Mouse (Mus musculus) gastrocnemius, postnatal 25 days (tissue): ENCODE measurements around the gene Pth1r. TPM values are rescaled to one million over a fixed set of nuclear protein-coding genes. Genes with fewer than 3 reads are reported as not detected.
"Not testable (repeated sequence)": the region's sequence is repeated elsewhere in the genome, so short reads cannot be mapped to it uniquely, and the experiment has no call there.

Experiments
- DNase-seq: peaks from one replicate; pipeline ENCODE4 v3.0.0; 2022
- total RNA-seq, 2 experiments: library from RNA; stranded (reverse); gene quantifications; 1 replicate in 1 of 2; 2 replicates in 1 of 2; pipeline ENCODE4 v1.2.3; 2021

Gene Pth1r
- total RNA-seq, 2 experiments from 2014 or later: 1.3 to 2.4 TPM

DNA sequence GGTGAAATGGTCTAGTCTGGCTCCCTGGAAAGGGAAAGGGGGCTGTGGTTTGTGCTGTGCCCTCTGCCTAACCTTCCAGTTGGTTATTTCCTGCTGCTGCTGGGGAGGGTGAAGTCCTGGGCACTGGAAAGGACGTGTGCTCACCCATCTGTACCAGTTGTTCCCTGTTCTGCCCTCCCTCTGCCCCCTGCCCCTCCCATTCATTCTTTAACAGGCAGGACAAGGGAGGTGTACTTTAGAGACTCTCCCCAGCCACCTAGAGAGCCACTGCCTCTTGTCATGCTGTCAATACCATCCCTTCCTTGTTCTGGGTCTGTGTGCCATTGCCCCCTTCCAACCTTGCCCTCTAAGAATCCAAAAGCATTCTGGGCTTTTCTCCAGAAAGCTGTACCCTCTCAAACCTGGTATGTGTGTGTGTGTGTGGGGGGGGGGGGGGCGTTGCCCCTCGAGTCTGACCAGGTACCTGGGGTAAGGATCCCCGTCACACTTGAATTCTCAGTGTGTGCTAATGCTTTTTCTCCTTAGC lies 63.3 kb downstream of the Pth1r start:
- no peak for DNase-seq

DNA sequence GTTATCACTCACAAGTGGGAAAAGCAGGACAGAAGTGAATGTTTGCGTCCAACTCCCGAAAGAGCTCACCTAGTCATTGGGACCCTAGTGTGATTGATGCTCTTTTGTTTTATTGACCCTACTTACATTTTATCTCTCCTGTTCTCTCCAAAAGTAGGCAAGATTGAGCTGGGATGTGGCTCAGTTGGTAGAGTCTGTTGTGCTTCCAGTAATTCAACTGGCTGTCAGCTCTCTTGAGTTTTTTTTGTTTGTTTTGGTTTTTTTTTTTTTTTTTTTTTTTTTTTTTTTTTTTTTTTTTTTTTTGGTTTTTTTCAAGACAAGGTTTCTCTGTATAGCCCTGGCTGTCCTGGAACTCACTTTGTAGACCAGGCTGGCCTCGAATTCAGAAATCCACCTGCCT lies 64.2 kb downstream of the Pth1r start:
- DNase-seq: not testable (repeated sequence)

DNA sequence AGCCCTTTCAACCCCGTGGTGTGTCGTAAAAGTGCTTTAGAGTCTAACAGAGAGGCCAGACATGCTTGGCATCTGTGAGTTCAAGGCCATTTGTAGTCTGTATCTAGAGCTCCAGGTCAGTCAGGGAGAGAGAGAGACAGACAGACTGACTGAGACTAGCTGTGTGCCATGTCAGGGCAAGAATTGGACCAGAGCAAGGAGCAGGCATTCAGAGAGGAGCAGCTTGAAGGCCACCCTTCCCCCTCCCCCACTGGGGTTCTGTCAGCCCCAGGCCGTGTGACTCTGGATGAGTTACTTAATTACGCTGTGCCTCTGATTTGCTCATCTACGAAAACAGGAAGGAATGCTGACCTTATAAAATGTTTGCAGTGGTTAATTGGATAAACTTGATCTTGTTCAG lies 64.7 kb downstream of the Pth1r start:
- no peak for DNase-seq

DNA sequence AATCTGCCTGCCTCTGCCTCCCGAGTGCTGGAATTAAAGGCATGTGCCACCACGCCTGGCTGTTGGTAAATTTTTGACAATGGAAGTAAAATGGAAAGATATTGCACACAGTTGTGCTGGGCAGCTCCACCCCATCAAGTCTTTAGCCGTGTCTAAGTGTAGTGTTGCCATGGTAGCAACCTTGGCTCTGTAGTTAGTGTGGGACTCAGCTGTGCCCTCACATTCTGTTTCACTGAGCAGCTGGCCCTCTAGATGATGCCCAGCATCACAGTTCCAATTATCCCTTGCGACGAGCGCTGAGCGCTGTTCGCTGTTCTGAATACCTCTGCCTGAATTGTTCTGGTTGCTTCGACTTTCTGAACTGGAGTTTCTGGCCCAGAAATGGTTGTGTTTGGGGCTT lies 65.1 kb downstream of the Pth1r start:
- DNase-seq: no peak

DNA sequence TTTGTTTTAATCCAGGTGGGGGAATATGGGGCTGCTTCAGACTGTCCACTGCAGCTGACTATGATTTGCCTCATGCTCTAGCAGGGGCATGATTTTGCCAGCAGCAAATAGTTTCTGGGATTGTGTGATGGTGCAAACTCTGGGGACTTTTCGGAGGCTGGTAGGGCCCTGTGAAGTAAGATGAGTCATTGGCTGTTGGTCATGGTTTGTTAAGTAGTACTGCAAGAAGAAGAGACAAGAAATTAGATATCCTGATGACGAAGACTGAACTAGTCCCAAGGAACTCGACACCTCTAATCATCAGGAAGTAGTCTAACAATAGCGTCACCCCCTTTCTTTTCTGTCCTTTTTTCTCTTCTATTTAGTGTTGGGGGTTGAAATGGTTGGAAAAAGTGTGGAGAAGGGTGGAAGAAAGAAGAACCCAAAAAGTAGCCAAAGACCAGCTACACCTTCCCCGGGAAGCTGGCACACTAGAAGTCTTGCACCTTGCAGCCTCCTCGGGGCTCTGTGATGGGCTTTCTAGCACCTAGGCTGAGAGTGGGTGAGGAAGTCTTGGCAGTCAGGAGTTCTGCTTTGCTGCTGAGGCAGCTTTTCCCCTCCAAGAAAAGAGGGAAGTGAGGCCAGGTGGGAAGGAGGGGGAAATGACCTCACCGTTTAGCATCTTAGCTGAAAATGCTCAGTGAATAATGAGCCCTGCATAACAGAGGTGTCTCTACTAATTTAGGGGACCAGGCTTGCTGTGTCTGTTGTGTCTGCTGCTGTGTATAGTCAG lies 66.0 kb downstream of the Pth1r start:
- DNase-seq: no peak

DNA sequence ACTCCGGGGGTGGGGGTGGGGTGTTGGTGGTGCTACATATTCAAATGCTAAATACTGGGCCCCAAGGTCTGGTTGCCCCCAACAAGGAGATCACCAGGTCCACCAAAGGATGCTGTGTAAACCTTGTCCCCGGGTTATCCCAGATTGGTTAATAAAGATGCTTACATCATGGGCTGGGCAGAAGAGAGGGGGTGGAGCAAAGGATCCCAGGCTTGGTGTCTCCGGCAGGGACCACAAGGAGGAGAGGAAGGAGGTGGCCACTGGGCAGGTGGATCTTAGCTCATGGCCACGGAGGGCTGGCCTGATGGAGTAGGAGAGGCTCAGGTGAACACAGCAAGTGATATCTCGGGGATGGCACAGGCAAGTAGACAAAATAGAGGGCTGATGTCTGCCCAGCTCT lies 68.1 kb downstream of the Pth1r start:
- DNase-seq: no peak

DNA sequence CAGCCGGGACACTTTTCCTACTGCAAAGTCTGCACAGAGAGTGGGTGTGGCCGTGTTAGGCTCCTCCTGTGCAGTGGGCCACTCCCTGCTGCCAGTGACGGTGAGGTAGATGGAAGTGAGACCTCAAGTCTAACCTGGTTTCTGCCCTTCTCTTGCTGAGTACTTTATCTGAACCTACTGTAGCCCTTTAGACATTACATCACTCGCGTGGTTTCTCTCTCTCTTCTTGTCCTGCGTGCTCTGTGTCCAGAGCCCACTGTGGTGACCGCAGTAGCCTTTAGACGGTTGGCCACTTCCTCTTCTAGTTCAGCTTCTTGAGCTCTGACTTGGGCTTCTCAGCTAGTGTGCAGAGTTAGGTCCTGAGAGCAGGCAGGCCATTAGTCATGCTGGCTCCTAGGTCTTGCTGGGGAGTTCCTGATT lies 70.4 kb downstream of the Pth1r start:
- no peak for DNase-seq

DNA sequence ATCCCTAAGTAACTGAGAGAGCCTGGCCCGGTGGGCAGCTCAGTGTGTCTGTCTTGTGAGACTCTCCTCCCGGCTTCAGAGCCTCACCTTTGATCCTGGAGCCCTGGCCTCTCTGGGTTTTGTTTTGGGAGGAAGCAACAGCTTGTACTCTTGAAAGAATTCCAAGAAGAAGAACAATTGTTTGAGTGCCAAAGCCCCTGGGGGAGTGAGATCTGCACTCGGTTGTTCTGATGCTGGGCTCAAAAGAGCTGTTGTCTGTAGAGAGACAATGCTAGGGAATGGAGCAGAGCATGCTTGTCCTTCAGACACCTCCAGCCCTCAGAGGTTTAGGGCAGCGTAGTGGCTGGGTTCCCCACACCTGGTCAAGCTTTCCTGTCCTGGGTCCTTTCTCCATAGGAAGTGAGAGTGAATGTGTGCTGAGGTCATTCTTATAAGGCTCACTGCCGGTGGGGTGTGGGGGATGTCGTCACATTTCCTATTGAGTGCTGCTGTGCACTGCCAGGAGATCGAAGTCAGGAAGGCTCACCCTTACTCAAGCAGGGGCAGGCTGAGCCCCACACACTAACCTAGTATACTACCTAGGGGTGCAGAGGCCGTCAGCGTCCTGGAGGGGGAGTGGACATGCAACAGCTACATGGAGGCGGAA lies 73.7 kb downstream of the Pth1r start:
- DNase-seq: no peak

DNA sequence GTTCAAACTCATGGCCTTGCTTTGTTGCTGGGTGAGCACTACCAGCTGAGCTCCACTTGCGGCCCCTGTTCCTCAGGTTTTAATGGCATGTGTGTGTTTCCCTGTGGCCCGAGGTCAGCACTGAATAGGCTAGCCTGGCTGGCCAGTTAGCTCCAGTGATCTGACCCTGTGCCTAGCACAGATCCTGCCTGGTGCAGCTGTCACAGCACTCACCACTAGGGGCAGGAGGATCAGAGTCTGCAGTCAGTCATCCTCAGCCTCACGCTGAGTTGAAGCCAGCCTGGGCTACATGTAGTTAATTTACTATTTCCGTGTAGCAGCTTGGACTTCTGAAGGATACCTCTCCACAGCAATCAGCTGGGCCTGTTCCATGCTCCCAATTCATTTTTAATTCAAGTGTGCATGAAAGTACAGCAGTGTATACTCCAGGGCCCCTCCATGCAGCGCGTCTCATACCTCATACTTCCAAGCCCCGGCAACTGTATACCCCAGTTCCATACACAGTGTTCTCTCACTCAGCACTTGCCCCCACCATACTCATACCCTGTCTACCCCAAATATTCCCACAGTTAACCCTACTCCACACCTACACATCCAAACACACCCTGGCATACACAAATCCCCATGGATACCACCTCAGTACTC lies 74.4 kb downstream of the Pth1r start:
- DNase-seq: no peak

Other genes starting within 250 kb of the Pth1r start
- gene Setd2, start 214.5 kb downstream of the Pth1r start, total RNA-seq: 10 to 100 TPM; 25.7 to 28.2 TPM
- gene Nradd, start 122.7 kb downstream of the Pth1r start, total RNA-seq: under 1 TPM; 0.80 to 0.87 TPM
- gene Nbeal2, start 93.0 kb downstream of the Pth1r start, total RNA-seq: 1 to 10 TPM; 2.9 to 3.2 TPM
- gene Ccdc12, start 90.6 kb downstream of the Pth1r start, total RNA-seq: 10 to 100 TPM; 46.9 to 47.1 TPM
- gene Myl3, start 5.3 kb downstream of the Pth1r start, total RNA-seq: 100 to 1,000 TPM; 119 to 840 TPM
- not detected for gene Prss42, start 51.0 kb upstream of the Pth1r start, total RNA-seq
- gene Prss44, start 66.8 kb upstream of the Pth1r start, total RNA-seq: not detected
- gene Prss43, start 79.5 kb upstream of the Pth1r start, total RNA-seq: not detected
- not detected for gene Prss45, start 87.4 kb upstream of the Pth1r start, total RNA-seq
- not detected for gene Prss46, start 97.4 kb upstream of the Pth1r start, total RNA-seq
- gene Prss50, start 110.8 kb upstream of the Pth1r start, total RNA-seq: not detected
- 1 to 10 TPM; 3.9 to 8.2 TPM for gene Als2cl, start 132.7 kb upstream of the Pth1r start, total RNA-seq
- under 1 TPM; 0.43 to 0.62 TPM for gene Tmie, start 133.0 kb upstream of the Pth1r start, total RNA-seq
- gene Fam240a, start 169.7 kb upstream of the Pth1r start, total RNA-seq: 1 to 10 TPM; 2.0 to 2.7 TPM
- not detected for gene Tdgf1, start 199.0 kb upstream of the Pth1r start, total RNA-seq
- 10 to 100 TPM; 52.4 to 64.1 TPM for gene Lrrc2, start 204.4 kb upstream of the Pth1r start, total RNA-seq
- gene Rtp3, start 243.4 kb upstream of the Pth1r start, total RNA-seq: 1 to 10 TPM in 1 of 2 experiments, under 1 TPM in 1; 0.70 to 1.3 TPM